Mouse (Mus musculus) hindlimb bud, embryonic 11.5 days (tissue): ENCODE results near the gene Vps11.
"Not testable (repeated sequence)": the region's sequence is repeated elsewhere in the genome, so short reads cannot be mapped to it uniquely, and the experiment has no call there.

Source experiments
- DNase-seq: peaks from one replicate; pipeline ENCODE4 v3.0.0-alpha.2; 2012; ENCODE audit warnings: low read depth, low spot score; ENCODE audit errors: extremely low spot score

The Vps11 gene

GRCm38 (mm10) chr9:44377335-44377734, 15.9 kb upstream of the Vps11 start:
- DNase-seq: not testable (repeated sequence)

GRCm38 (mm10) chr9:44376141-44376540, 14.7 kb upstream of the Vps11 start:
- no peak for DNase-seq

- DNase-seq: no peak
Observed at GRCm38 (mm10) chr9:44373386-44373785, 11.9 kb upstream of the Vps11 start.

DNA sequence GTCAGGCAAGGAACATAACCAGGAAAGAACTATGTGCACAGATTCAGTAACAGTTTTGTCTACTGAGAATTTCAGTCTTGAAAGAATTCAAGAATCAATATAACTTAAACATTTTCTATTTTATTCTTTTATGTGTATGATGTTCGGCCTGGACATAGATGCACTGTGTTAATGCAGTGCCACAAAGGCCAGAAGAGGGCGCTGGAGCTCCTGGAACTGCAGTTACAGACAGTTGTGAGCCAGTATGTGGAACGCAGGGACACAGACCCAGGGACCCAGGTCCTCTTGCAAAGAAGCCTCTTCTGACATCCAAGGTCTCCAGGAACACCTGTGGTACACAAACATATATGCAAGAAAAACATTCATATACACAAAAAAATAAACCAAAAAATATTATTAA, 3.0 kb upstream of the Vps11 start:
- DNase-seq: no peak

GRCm38 (mm10) chr9:44361931-44362330, 461 bp upstream of the Vps11 start:
- not testable (repeated sequence) for DNase-seq

GRCm38 (mm10) chr9:44357207-44357606, 4.3 kb downstream of the Vps11 start:
- DNase-seq: no peak

DNA sequence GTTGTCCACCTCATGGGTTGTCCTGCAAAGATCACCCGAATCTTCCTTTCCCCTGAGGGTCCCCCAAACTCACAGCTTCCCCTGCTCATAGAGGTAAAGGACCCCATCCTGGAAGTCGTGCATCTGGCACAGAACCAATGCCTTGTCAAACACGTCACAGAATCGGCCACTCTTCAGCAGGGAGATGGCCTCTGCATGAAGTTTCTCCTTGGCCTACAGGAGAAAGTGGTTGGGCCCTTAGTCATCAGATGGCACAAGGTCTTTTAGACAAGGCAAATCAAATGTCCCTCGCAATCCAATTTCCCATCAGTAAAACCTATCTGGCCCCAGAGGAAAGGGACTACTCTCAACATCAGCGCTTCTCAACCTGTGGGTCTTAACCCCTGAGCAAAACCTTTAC, 8.3 kb downstream of the Vps11 start:
- DNase-seq: no peak

- DNase-seq: no peak
Observed at GRCm38 (mm10) chr9:44352337-44352736, 9.1 kb downstream of the Vps11 start.

- DNase-seq: no peak
Observed at GRCm38 (mm10) chr9:44351396-44351795, 10.1 kb downstream of the Vps11 start.

- DNase-seq: no peak
Observed at GRCm38 (mm10) chr9:44348546-44348945, 12.9 kb downstream of the Vps11 start.

GRCm38 (mm10) chr9:44347621-44348020, 13.8 kb downstream of the Vps11 start:
- no peak for DNase-seq

- no peak for DNase-seq
Observed at GRCm38 (mm10) chr9:44347166-44347565, 14.3 kb downstream of the Vps11 start.

GRCm38 (mm10) chr9:44345570-44346433, 15.7 kb downstream of the Vps11 start:
- DNase-seq: no peak

- DNase-seq: no peak
Observed at GRCm38 (mm10) chr9:44343781-44344421, 17.6 kb downstream of the Vps11 start, which contains the start of gene Hmbs. Hmbs (minus strand) TSS chr9:44344228.

DNA sequence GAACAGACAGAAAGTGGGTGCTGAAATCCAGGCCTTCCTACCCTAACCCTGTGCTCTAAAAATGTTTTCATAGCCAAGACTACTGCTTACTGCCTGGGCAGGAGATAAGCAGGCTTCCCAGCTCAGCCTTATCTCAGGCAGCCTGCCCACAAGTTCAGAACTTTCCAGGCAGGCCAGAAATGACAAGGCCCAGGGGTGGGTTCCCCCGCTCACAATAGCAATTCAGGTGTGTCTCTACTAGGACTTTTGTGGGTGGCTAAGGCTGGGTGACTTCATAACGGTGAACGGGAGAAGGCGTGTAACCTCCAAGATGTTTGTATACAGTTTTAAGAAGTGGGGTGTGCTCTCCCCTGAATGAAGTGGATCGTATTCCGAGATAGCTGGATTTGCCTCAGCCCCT, 18.2 kb downstream of the Vps11 start:
- DNase-seq: no peak

DNA sequence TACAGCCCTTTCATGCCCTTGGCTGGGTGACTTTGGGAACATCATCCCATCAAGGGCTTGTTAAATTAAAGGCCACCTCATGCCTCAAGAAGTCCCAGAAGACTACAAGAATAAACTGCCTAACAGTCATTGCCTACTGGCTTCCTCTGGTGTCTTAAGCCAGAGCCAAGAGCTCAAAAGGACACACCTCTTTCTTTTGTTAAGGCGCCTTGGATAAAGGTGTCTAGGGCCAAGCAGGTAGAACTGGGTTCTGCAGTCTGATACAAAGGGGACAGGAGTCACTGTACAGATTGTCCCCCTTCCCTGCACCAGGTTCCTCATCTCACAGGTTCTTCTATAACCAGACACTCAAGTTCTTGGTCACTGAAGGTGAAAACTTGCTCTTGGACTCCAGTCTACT, 18.9 kb downstream of the Vps11 start:
- no peak for DNase-seq

DNA sequence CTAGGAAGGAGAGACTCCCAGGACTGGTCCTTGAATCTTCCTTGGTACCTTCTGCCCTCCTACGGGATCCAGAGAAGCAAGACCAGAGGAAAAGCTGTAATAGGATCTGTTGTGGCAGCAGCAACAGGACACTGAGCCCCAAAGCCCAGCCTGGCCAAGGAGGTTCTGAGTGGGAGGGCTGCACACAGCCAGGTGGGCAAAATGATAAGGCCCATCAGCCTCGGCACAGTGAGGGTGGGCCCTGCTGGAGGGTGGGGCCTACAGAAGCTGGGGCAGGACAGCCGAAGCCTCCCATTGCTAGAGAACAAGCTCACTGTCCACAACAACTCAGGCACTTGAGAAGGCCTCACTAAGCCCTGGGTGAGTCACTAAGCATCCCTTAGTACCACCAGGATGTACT, 19.3 kb downstream of the Vps11 start:
- no peak for DNase-seq

GRCm38 (mm10) chr9:44341487-44341886, 20.0 kb downstream of the Vps11 start:
- DNase-seq: no peak

- no peak for DNase-seq
Observed at GRCm38 (mm10) chr9:44338574-44338973, 22.9 kb downstream of the Vps11 start.

DNA sequence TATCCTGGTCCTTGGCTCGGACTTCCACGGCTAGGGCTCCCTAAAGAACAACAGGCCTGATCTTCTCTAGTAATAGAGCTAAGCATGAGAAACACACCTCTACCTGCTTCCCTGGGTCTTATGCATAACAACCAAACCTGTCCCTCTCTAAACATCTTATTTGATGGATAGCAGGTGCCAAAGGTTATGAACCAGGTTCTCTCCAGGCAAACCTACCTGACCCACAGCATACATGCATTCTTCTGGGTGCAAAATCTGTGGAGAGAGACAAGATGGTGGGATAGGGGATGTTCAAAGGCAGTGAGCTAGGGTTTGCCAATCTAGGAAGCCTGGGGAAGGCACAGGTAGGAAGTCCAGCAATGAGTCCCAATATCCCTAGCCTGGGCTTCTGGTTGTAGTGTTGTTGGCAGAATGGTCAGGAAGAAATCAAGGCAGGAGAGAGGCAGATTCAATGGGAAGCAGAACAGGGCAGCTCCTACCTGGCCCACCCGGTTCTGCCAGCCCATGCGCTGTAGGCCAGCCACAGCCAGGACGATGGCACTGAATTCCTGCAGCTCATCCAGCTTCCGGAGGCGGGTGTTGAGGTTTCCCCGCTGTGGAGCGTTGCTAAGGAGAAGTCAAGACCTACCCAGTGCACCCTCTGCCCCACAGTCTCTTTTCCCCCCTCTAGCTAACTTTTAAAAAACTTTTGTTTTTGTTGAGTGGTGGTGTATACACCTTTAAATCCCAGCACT, 23.9 kb downstream of the Vps11 start:
- DNase-seq: no peak

DNA sequence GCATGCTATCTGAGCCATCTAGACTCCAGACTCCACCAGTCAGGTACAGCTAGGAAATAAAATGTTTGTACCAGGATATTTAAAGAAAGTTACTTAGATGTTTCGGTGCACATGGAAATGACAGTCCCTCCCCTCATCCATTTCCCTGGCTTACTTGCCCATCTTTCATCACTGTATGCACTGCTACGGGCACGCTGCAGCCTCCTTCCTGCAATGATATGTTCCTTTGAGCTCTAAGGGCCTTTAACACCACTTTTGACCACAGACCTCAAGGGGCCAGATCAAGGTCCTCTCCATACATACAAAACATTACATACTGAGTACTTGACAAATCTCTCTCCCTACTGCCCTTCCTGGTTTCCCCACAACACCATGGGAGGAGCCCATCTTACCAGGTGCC, 24.5 kb downstream of the Vps11 start:
- DNase-seq: no peak

- not testable (repeated sequence) for DNase-seq
Observed at GRCm38 (mm10) chr9:44336513-44336912, 25.0 kb downstream of the Vps11 start.
